ENCODE assay signal across 8 mouse cellular contexts in genomic region chr5:120620375-120621077, GRCm38 (mm10). TPM values are rescaled to one million over a fixed set of nuclear protein-coding genes. Genes with fewer than 3 reads are reported as not detected.
DNase-seq lines count a peak whose midpoint lies in the region; ATAC-seq and TF ChIP-seq lines count a peak whose summit lies in the region.

No protein-coding gene starts in this region.

- ATAC-seq in lung, embryonic 14.5 days (ENCODE audit: insufficient read depth) = no peak

- no peak overlapping the region for H3K27ac ChIP-seq in lung, embryonic 14.5 days (ENCODE audit: low read depth)
- no peak overlapping the region for H3K27ac ChIP-seq in olfactory bulb, adult 2 months (ENCODE audit: insufficient read depth, low read depth, low read length)
- peak overlapping the region; percentile 96 for H3K27ac ChIP-seq in thymus, adult 2 months (ENCODE audit: control insufficient read depth, insufficient read depth, low read length)

- no peak for TF ChIP-seq POLR2A in olfactory bulb, adult 2 months (IDR thresholded peaks at IDR 0.05; ENCODE audit: insufficient read depth, low read depth, low read length)
- TF ChIP-seq POLR2A in thymus, adult 2 months (IDR thresholded peaks at IDR 0.05; ENCODE audit: control insufficient read depth, extremely low read depth, insufficient read depth, low read length, poor library complexity) = no peak

- peak; percentile 97 for TF ChIP-seq CTCF in lung, embryonic 14.5 days (IDR thresholded peaks at IDR 0.05; ENCODE audit: low read depth)
- peak; percentile 94 for TF ChIP-seq CTCF in olfactory bulb, adult 2 months (IDR thresholded peaks at IDR 0.05; ENCODE audit: insufficient read depth, low read depth, low read length)
- TF ChIP-seq CTCF in thymus, adult 2 months (IDR thresholded peaks at IDR 0.05; ENCODE audit: borderline replicate concordance, control insufficient read depth, extremely low read depth, insufficient read depth, low read length, poor library complexity) = peak; percentile 97

- H3K4me3 ChIP-seq in lung, embryonic 14.5 days (ENCODE audit: low read depth, low read length) = no peak overlapping the region
- H3K4me3 ChIP-seq in olfactory bulb, adult 2 months (ENCODE audit: insufficient read depth, low read depth, low read length) = no peak overlapping the region
- H3K4me3 ChIP-seq in thymus, adult 2 months (ENCODE audit: control insufficient read depth, insufficient read depth, low read length) = peak overlapping the region; percentile 81

- H3K4me2 ChIP-seq in lung, embryonic 14.5 days = no peak overlapping the region

- H3K36me3 ChIP-seq in lung, embryonic 14.5 days (ENCODE audit: insufficient read depth) = peaks cover 86% of the 10 kb centered on the region
- peaks cover 30% of the 10 kb centered on the region for H3K36me3 ChIP-seq in thymus, adult 2 months (ENCODE audit: control insufficient read depth, insufficient read depth, low read length)

- H3K4me1 ChIP-seq in lung, embryonic 14.5 days (ENCODE audit: insufficient read depth) = no peaks in the 10 kb centered on the region
- peaks cover 16% of the 10 kb centered on the region for H3K4me1 ChIP-seq in olfactory bulb, adult 2 months (ENCODE audit: control insufficient read depth, insufficient read depth, low read length)
- peaks cover 42% of the 10 kb centered on the region for H3K4me1 ChIP-seq in thymus, adult 2 months (replicated peaks; ENCODE audit: control insufficient read depth, insufficient read depth, low read length)

- no peak overlapping the region for H3K9ac ChIP-seq in lung, embryonic 14.5 days

- H3K27me3 ChIP-seq in lung, embryonic 14.5 days (ENCODE audit: insufficient read depth, low read length) = no peaks in the 10 kb centered on the region
- no peaks in the 10 kb centered on the region for H3K27me3 ChIP-seq in thymus, adult 2 months (ENCODE audit: control insufficient read depth, insufficient read depth, low read length)

- WGBS in lung, embryonic 14.5 days = 70% methylated on average over 18 of the region's 18 CpGs
- 70% methylated on average over 18 of the region's 18 CpGs for WGBS in olfactory bulb, adult 2 months
- WGBS in thymus, adult 2 months = 64% methylated on average over 18 of the region's 18 CpGs

- no peaks in the 10 kb centered on the region; the same call in 1 of the 2 replicates for H3K9me3 ChIP-seq in lung, embryonic 14.5 days (ENCODE audit: low read depth, low read length)

- peak; percentile 94 for DNase-seq in CD4-positive, CD25-positive, alpha-beta regulatory T cell, adult 2 months (ENCODE audit: low read depth, low spot score)
- peak; percentile 87 for DNase-seq in adrenal gland, adult 2 months
- peak; percentile 83 for DNase-seq in embryo, embryonic 9.5 days (ENCODE audit: extremely low spot score)
- peak; percentile 57 to 66 for DNase-seq in heart, adult 9 months (ENCODE audit: low spot score in 2 of 2)
- DNase-seq in layer of hippocampus, adult 11-12 months (ENCODE audit: low spot score) = peak; percentile 87
- peak; percentile 89 for DNase-seq in lung, embryonic 14.5 days
- peak; percentile 94 for DNase-seq in thymus, adult 2 months

RNA-seq across cellular contexts. Expression of gene Ddx54, which starts 8.0 kb away (rescaled TPM):
- 10 to 100 TPM; 46.8 to 49.5 TPM for total RNA-seq in adrenal gland, adult 2 months (2021)
- polyA plus RNA-seq in adrenal gland, adult 2 months (2012; rRNA removed) = 42.7 and 49.6 TPM in 2 replicates
- 31.5 and 37.2 TPM in 2 replicates for polyA plus RNA-seq in lung, embryonic 14.5 days (2014; fragmentation: Nextera tagmentation; extraction: Ambion mirVana)
- not detected in 2 replicates for polyA plus RNA-seq in olfactory bulb, adult 2 months (2012; ENCODE audit: insufficient read depth, insufficient read length, low replicate concordance, missing spikeins)
- 429 and 448 TPM in 2 replicates for polyA plus RNA-seq in thymus, adult 2 months (2012; rRNA removed)

RNA-seq across cellular contexts. Expression of gene Rita1, which starts 8.1 kb away (rescaled TPM):
- total RNA-seq in adrenal gland, adult 2 months (2021) = 10 to 100 TPM; 11.6 to 22.7 TPM
- 32.5 and 33.5 TPM in 2 replicates for polyA plus RNA-seq in adrenal gland, adult 2 months (2012; rRNA removed)
- 7.2 and 9.5 TPM in 2 replicates for polyA plus RNA-seq in lung, embryonic 14.5 days (2014; fragmentation: Nextera tagmentation; extraction: Ambion mirVana)
- polyA plus RNA-seq in olfactory bulb, adult 2 months (2012; ENCODE audit: insufficient read depth, insufficient read length, low replicate concordance, missing spikeins) = not detected in 2 replicates
- 18.8 and 20.6 TPM in 2 replicates for polyA plus RNA-seq in thymus, adult 2 months (2012; rRNA removed)

RNA-seq across cellular contexts. Expression of gene Cfap73, which starts 13.5 kb away (rescaled TPM):
- 1 to 10 TPM in 1 of 2 experiments, not detected in 1; 1.6 TPM for total RNA-seq in adrenal gland, adult 2 months (2021)
- polyA plus RNA-seq in adrenal gland, adult 2 months (2012; rRNA removed) = not detected in 2 replicates
- not detected in 2 replicates for polyA plus RNA-seq in lung, embryonic 14.5 days (2014; fragmentation: Nextera tagmentation; extraction: Ambion mirVana)
- polyA plus RNA-seq in olfactory bulb, adult 2 months (2012; ENCODE audit: insufficient read depth, insufficient read length, low replicate concordance, missing spikeins) = not detected in 2 replicates
- 0.15 and 0.33 TPM in 2 replicates for polyA plus RNA-seq in thymus, adult 2 months (2012; rRNA removed)

RNA-seq across cellular contexts. Expression of gene Rasal1, which starts 28.1 kb away (rescaled TPM):
- 10 to 100 TPM in 1 of 2 experiments, 1 to 10 TPM in 1; 4.6 to 16.1 TPM for total RNA-seq in adrenal gland, adult 2 months (2021)
- 19.0 and 19.2 TPM in 2 replicates for polyA plus RNA-seq in adrenal gland, adult 2 months (2012; rRNA removed)
- polyA plus RNA-seq in lung, embryonic 14.5 days (2014; fragmentation: Nextera tagmentation; extraction: Ambion mirVana) = 0.15 TPM in 1 of 2 replicates, not detected in the other
- polyA plus RNA-seq in olfactory bulb, adult 2 months (2012; ENCODE audit: insufficient read depth, insufficient read length, low replicate concordance, missing spikeins) = not detected in 2 replicates
- polyA plus RNA-seq in thymus, adult 2 months (2012; rRNA removed) = 27.7 and 28.0 TPM in 2 replicates

RNA-seq across cellular contexts. Expression of gene Iqcd, which starts 31.7 kb away (rescaled TPM):
- under 1 TPM; 0.29 to 0.55 TPM for total RNA-seq in adrenal gland, adult 2 months (2021)
- polyA plus RNA-seq in adrenal gland, adult 2 months (2012; rRNA removed) = 0.29 and 0.49 TPM in 2 replicates
- 0.35 and 0.37 TPM in 2 replicates for polyA plus RNA-seq in lung, embryonic 14.5 days (2014; fragmentation: Nextera tagmentation; extraction: Ambion mirVana)
- not detected in 2 replicates for polyA plus RNA-seq in olfactory bulb, adult 2 months (2012; ENCODE audit: insufficient read depth, insufficient read length, low replicate concordance, missing spikeins)
- polyA plus RNA-seq in thymus, adult 2 months (2012; rRNA removed) = 2.8 and 3.0 TPM in 2 replicates
